Mouse (Mus musculus) intestine, postnatal 0 days (tissue): ENCODE measurements at regions not wholly inside any gene's neighbourhood (a gene's known extent, or its start where the extent isn't known, plus 50 kb on each side); places are given as distances from the start of the nearest gene placed in this dataset.

Experiments used
- ATAC-seq: fragments of 200-750 bp; cut with Nextera tagmentation; 2 replicates; pipeline ENCODE4 v1.8.0; 2017; ENCODE audit warnings: mild to moderate bottlenecking, moderate TSS enrichment, moderate library complexity
- H3K27ac ChIP-seq: fragments of 300-500 bp; sonication (generic); 2 replicates; pipeline ENCODE4 v1.5.1; 2014; ENCODE audit warnings: mild to moderate bottlenecking, low read depth, low read length, moderate library complexity
- H3K27me3 ChIP-seq: fragments of 300-500 bp; sonication (generic); replicated peaks from 2 replicates; pipeline ENCODE4 v1.6.1; 2014; ENCODE audit warnings: low read length, mixed read lengths; ENCODE audit not compliant: control insufficient read depth, insufficient read depth
- H3K36me3 ChIP-seq: fragments of 300-500 bp; sonication (generic); 2 replicates; pipeline ENCODE4 v1.6.1; 2014; ENCODE audit warnings: mild to moderate bottlenecking, moderate library complexity; ENCODE audit not compliant: control insufficient read depth, insufficient read depth
- H3K4me1 ChIP-seq: fragments of 300-500 bp; sonication (generic); replicated peaks from 2 replicates; pipeline ENCODE4 v1.6.1; 2014; ENCODE audit warnings: antibody characterized with exemption, low read length, mixed read lengths; ENCODE audit not compliant: control insufficient read depth, insufficient read depth
- H3K4me2 ChIP-seq: fragments of 300-500 bp; sonication (generic); replicated peaks from 2 replicates; pipeline ENCODE4 v1.6.1; 2014; ENCODE audit warnings: low read depth, mild to moderate bottlenecking, moderate library complexity
- H3K4me3 ChIP-seq: fragments of 300-500 bp; sonication (generic); 2 replicates; pipeline ENCODE4 v1.5.1; 2014; ENCODE audit warnings: low read depth, low read length
- H3K9ac ChIP-seq: fragments of 300-500 bp; sonication (generic); 2 replicates; pipeline ENCODE4 v1.6.1; 2014; ENCODE audit warnings: mild to moderate bottlenecking, low read depth, low read length
- H3K9me3 ChIP-seq: fragments of 300-500 bp; sonication (generic); 2 replicates; pipeline ENCODE4 v1.6.1; 2016; ENCODE audit warnings: mixed run types; ENCODE audit not compliant: control insufficient read depth
- CTCF ChIP-seq: sonication (generic); IDR thresholded peaks from 2 replicates; pipeline ENCODE4 v1.5.1; 2016; ENCODE audit warnings: low read depth, mild to moderate bottlenecking, control low read depth, antibody characterized with exemption, moderate library complexity
- WGBS: fragments of 180-500 bp; shearing (Covaris S2); extraction: QIAGEN DNeasy Blood & Tissue Kit; methylation state at CpG from one replicate; pipeline ENCODE4 v1.1.7; 2014; 5-methylcytosine and 5-hydroxymethylcytosine counted together

GRCm38 (mm10) chr2:114295110-114295509 lies 93.8 kb upstream of the Zfp770 start:
- 68% methylated on average over 1 of the region's 1 CpGs for WGBS
- no peak for TF ChIP-seq CTCF
- no peak overlapping the region for H3K4me2 ChIP-seq
- ATAC-seq = no peak
- no peaks in the 10 kb centered on the region for H3K4me1 ChIP-seq
- H3K4me3 ChIP-seq = no peak overlapping the region
- no peaks in the 10 kb centered on the region for H3K27me3 ChIP-seq
- no peak overlapping the region for H3K9ac ChIP-seq
- H3K36me3 ChIP-seq = no peaks in the 10 kb centered on the region
- H3K9me3 ChIP-seq = no peaks in the 10 kb centered on the region
- no peak overlapping the region for H3K27ac ChIP-seq

GRCm38 (mm10) chr2:114291387-114291786 lies 90.1 kb upstream of the Zfp770 start:
- H3K27ac ChIP-seq = no peak overlapping the region
- no peak overlapping the region for H3K9ac ChIP-seq
- H3K36me3 ChIP-seq = no peaks in the 10 kb centered on the region
- no peak overlapping the region for H3K4me3 ChIP-seq
- H3K27me3 ChIP-seq = no peaks in the 10 kb centered on the region
- WGBS = 81% methylated on average over 5 of the region's 5 CpGs
- no peak for TF ChIP-seq CTCF
- H3K4me2 ChIP-seq = no peak overlapping the region
- no peaks in the 10 kb centered on the region for H3K4me1 ChIP-seq
- ATAC-seq = no peak
- H3K9me3 ChIP-seq = no peaks in the 10 kb centered on the region

- no peak overlapping the region for H3K4me2 ChIP-seq
- no peaks in the 10 kb centered on the region for H3K36me3 ChIP-seq
- H3K4me3 ChIP-seq = no peak overlapping the region
- H3K4me1 ChIP-seq = no peaks in the 10 kb centered on the region
- no peak for ATAC-seq
- TF ChIP-seq CTCF = no peak
- no peaks in the 10 kb centered on the region for H3K9me3 ChIP-seq
- H3K27me3 ChIP-seq = no peaks in the 10 kb centered on the region
- no peak overlapping the region for H3K27ac ChIP-seq
- no peak overlapping the region for H3K9ac ChIP-seq
Measured at GRCm38 (mm10) chr2:114275536-114275935, 74.3 kb upstream of the Zfp770 start.

GRCm38 (mm10) chr2:114260397-114261071 lies 59.3 kb upstream of the Zfp770 start:
- H3K36me3 ChIP-seq = no peaks in the 10 kb centered on the region
- H3K4me3 ChIP-seq = no peak overlapping the region
- H3K27ac ChIP-seq = no peak overlapping the region
- peak overlapping the region; percentile 48 for H3K4me2 ChIP-seq
- ATAC-seq = peak; percentile 82
- TF ChIP-seq CTCF = peak; percentile 88
- WGBS = 38% methylated on average over 8 of the region's 8 CpGs
- no peaks in the 10 kb centered on the region for H3K9me3 ChIP-seq
- H3K9ac ChIP-seq = no peak overlapping the region
- no peaks in the 10 kb centered on the region for H3K27me3 ChIP-seq
- H3K4me1 ChIP-seq = no peaks in the 10 kb centered on the region

GRCm38 (mm10) chr2:114259539-114259938 lies 58.3 kb upstream of the Zfp770 start:
- H3K9ac ChIP-seq = no peak overlapping the region
- H3K36me3 ChIP-seq = no peaks in the 10 kb centered on the region
- WGBS = 70% methylated on average over 4 of the region's 4 CpGs

More at GRCm38 (mm10) chr2:114259539-114259938, 58.3 kb upstream of the Zfp770 start:
- no peak overlapping the region for H3K4me3 ChIP-seq
- H3K4me1 ChIP-seq = no peaks in the 10 kb centered on the region
- H3K9me3 ChIP-seq = no peaks in the 10 kb centered on the region
- ATAC-seq = no peak
- no peak for TF ChIP-seq CTCF
- no peak overlapping the region for H3K27ac ChIP-seq
- no peaks in the 10 kb centered on the region for H3K27me3 ChIP-seq
- no peak overlapping the region for H3K4me2 ChIP-seq
